Mouse (Mus musculus) spleen, adult 18-20 months (tissue): Measurements from ENCODE around the gene Mafk.

ENCODE experiments used
- DNase-seq, 2 experiments: peaks; one replicate each; pipeline ENCODE4 v3.0.0; 2022; ENCODE audit warnings: mixed read lengths in 2 of 2

The Mafk gene

GRCm38 (mm10) chr5:139796900-139797299 lies 5.6 kb downstream of the Mafk start:
- no peak for DNase-seq

- DNase-seq, result peak in 1 of 2 experiments; percentile 29
Measured at GRCm38 (mm10) chr5:139797473-139798167, 6.3 kb downstream of the Mafk start.

GRCm38 (mm10) chr5:139798168-139798900 lies 7.0 kb downstream of the Mafk start:
- DNase-seq, result no peak

DNA sequence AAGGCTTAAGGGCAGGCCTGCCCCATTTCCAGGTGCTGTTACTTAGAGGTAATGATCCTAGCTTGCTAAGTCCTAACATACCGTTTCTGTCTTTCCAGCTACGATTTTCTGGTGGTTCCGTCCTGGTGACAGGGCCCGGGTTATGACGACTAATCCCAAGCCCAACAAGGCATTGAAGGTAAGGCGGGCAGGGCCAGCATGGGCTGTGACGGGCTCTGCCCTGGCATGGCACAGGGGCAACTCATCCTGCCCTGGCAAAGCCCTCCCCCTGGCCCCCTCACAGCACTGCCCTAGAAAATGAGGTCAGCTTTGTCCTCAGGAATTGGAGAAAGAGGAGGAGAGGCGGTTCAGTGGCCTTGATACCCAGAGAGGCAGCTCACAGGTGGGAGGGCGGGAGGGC lies 7.7 kb downstream of the Mafk start:
- no peak for DNase-seq

- no peak for DNase-seq
Measured at GRCm38 (mm10) chr5:139799801-139800590, 8.7 kb downstream of the Mafk start.

- DNase-seq, result no peak
Measured at GRCm38 (mm10) chr5:139801231-139801630, 9.9 kb downstream of the Mafk start.

DNA sequence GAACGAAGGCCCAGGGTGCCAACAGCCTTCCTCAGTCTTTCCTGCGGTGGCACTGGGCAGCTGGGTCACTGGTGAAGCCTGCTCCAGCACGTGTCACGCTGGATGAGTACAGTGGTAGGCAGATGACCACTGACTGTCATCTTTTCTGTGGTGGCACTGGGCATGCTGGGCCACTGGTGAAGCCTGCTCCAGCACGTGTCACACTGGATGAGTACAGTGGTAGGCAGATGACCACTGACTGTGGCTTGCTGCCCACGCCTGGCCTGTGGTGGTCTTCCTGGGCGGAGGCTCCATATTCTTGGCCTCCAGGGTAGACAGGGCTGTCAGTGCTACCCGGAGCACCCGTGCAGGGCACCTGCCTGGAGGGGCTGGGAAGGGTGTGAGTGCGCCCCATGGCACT lies 10.6 kb downstream of the Mafk start:
- no peak for DNase-seq

DNA sequence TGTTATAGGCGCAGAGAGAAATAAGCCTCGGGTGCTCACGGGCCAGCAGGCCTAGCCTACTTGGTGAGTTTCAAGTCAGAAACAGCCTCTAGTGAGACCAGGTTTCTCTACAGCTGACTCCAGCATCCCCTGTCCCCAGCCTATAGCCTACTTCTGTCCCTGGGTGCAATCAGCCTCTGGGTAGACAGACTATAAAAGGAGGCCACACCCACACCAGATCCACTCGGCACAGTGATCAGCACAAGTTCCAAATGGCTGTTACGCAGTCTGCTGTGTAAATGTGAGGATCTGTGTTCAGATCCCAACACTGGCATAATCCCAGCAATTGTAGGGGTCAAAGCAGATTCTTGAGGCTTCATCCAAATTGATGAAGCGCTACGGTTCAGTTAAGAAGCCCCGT lies 11.9 kb downstream of the Mafk start:
- no peak for DNase-seq

- no peak for DNase-seq
Measured at GRCm38 (mm10) chr5:139803601-139804102, 12.3 kb downstream of the Mafk start.

DNA sequence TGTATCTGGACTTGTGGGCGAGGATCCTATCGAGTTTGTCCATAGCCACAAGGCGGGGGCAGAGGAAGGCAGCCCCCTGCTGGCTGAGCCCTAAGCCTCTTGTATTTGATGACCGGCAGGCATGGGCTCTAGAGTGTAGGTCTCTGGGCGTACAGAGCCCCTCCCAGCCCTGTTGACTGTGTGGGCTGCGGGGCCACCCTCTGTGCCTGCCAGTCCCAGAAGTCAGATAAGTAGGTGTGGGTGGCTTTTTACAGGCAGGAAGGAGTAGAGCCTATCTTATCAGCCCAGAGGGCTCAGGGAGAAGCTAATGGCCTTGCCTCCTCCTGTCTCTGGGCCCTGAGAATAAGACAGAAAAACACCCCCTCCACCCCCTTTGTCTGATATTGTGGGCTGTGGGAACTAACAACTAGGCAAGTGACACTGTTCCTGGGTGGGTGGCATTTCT lies 12.8 kb downstream of the Mafk start:
- no peak for DNase-seq

DNA sequence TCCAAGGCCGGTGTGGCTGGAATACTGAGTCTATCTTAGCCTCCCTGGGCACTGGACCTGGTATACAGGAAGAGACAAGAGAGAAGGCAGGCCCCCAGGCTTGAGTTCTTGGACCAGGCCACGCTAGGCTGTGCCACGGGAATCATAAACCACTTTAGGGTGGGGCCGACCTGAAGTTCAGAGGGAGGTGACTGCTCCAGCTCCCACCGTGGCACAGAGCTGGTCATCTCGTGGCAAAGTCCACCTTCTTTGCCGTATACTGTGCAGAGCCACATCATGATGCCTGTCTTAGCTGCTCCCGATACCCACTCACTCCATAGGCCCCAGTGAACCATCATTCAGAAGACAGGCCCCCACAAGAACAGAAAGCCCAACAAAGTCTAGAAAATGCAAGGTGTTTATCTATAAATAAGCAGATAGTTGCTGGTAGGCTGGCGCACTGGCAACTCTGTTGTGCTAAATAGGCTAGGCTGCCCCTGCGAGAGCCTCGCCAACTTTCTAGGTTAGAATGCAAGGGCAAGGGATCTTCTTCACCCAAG lies 13.3 kb downstream of the Mafk start:
- DNase-seq, result no peak

- DNase-seq, result no peak
Measured at GRCm38 (mm10) chr5:139805924-139806323, 14.6 kb downstream of the Mafk start.

GRCm38 (mm10) chr5:139809397-139809796 lies 18.1 kb downstream of the Mafk start:
- DNase-seq, result no peak

DNA sequence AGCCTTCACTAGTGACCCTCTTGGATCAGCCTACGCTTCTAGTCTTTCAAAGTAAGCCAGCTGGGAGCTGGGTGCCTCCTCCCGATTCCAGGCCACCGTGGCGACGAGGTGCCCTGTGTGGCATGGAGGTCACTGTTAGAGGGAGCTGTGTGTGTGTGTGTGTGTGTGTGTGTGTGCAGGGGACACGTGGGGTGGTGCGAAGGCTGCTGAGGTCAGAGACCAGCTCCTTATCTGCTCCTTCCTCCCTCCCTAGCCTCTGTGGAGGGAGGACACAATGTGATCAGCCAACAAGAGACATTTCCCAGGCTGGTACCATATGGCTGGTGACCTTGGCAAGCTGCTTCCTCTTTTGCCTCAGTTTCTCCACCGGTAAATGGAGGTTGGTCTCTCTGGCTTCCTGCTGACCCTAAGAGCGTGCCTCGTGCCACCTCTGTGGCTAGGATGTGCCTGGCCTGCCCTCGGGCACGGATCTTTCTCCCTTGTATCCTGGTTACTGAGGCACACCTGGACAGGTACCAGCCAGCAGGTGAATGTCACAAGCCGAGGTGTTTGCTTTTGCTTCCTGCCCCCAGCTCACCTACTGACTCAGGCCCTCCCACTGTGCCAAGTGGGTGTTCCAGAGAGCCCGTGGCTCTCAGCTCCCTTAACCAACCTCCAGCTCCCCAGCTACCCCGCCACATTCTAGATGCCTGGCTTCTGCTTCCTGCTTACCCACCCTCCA lies 20.5 kb downstream of the Mafk start:
- no peak for DNase-seq

GRCm38 (mm10) chr5:139812398-139813125 lies 21.2 kb downstream of the Mafk start:
- DNase-seq, result no peak

DNA sequence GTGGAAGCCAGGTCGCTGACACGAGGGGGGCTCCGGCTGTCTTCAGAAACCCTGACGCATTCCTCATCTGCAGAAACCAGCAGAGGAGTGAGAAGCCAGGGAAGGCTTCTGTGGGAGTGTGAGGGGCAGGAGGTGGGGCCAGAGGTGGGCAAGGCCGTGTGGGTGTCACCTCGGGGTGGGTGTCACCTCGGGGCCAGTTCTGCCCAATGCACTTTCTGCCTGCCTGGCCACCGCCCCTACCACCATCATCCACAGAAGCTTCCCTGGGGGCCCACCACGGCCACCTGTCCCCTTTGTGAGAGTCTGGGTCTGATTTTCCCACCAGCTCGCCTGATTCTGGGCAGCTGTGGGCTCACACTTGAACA lies 21.8 kb downstream of the Mafk start:
- DNase-seq, result no peak

GRCm38 (mm10) chr5:139813963-139814381 lies 22.7 kb downstream of the Mafk start:
- DNase-seq, result no peak

DNA sequence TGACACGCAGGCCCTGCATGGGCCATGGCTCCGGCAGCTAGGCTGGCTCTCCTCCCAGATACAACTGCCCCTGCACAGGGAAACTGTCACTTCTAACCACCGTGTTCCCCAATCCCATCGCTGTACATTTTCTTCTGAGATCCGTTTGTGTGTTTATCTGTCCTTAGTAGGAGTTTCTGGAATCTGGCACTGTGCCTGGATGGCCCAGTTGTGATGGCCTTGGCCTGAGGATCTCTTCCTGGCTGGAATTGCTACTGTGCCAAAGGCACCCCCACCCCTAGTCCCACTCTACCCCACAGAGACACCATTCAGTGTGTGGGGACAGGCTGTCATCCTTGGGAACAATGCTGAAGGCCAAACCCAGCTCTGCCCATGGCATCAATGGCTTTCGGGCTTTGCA lies 24.7 kb downstream of the Mafk start:
- DNase-seq, result no peak

DNA sequence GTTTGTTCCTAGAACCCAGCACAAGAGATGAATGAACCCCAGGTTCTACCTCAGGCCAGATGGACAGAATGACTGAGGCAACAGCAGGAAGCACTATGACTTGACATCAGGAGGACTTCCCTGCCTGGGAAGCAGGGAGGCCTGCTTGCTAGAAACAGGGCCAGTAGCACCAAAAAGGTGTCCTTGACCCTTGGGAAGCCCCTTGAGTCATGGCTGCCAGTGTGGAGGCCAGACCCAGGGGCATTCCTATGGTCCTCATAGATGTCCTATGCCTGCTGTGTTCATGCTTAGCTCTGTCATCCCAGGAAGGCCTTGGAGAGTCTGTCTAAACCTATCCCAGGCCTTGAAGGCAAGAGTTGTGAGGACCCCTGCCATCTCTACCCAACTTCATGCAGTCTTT lies 25.1 kb downstream of the Mafk start:
- no peak for DNase-seq

DNA sequence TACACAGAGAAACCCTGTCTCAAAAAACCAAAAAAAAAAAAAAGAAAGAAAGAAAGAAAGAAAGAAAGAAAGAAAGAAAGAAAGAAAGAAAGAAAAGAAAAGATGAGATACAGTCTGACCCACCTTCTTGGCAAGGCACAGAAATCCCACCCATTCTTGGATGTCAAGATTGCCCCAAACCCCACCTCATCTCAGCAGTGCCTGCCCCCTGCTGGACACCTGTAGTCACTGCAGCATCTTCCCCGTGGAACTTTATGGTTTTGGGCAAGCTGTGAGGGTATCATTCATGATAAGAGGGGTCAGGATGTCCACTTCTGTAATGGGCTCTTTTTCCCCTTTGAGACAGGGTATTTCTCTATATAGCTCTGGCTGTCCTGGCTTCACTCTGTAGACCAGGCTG lies 26.0 kb downstream of the Mafk start:
- DNase-seq, result no peak

- DNase-seq, result no peak
Measured at GRCm38 (mm10) chr5:139818056-139818455, 26.7 kb downstream of the Mafk start.

DNA sequence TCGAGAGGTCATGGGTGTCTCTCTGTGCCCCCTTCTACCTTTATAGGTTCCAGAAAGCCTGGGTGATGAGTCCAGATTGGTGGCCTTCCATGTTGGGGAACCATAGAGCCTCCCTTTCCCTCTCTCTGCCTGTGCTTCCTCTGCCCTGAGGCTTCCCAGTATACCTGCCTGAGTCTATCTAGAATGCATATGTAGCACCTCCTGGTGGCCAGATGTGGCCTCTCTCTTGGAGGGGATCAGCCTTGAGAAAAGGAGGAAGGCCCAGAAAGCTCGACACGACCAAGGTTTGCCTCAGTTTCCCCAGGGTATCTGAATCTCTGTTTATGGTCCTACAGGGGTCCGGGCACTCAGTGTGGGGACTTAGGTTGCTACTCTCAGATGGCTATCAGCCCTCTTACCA lies 27.5 kb downstream of the Mafk start:
- peak in 1 of 2 experiments; percentile 51 for DNase-seq
